Mouse (Mus musculus): Measurements from ENCODE around the gene Zfp189. TPM values are rescaled to one million over a fixed set of nuclear protein-coding genes. Genes with fewer than 3 reads are reported as not detected.
A peak's percentile ranks its signal among the peaks of the same experiment; 100 is the strongest.

Zfp189 gene
- polyA plus RNA-seq, 1 experiment from 2014 or later = 14.6 TPM

GRCm38 (mm10) chr4:49546873-49547543 is 26.0 kb downstream of the Zfp189 start:
- Histone ChIP-seq H3K27me3 (ENCODE audit: control insufficient read depth, insufficient read depth, low read length) (no peaks in the 10 kb centered on the region), H3K27ac (replicated peaks; ENCODE audit: low read depth, low read length) (no peak overlapping the region), H3K4me1 (ENCODE audit: control insufficient read depth, insufficient read depth, low read length) (no peaks in the 10 kb centered on the region), H3K9ac (ENCODE audit: low read length) (no peak overlapping the region), H3K9me3 (ENCODE audit: control insufficient read depth, low read length) (no peaks in the 10 kb centered on the region), H3K36me3 (ENCODE audit: control insufficient read depth, insufficient read depth, low read length) (no peaks in the 10 kb centered on the region), H3K4me3 (ENCODE audit: low read depth, low read length) (no peak overlapping the region), H3K4me2 (ENCODE audit: low read depth, severe bottlenecking) (no peak overlapping the region)
- WGBS = 77% methylated on average over 6 of the region's 6 CpGs
- ATAC-seq (ENCODE audit: insufficient number of reproducible peaks, low FRiP score, low TSS enrichment, low read depth) (no peak), DNase-seq (ENCODE audit: low spot score) (no peak)

- WGBS = 83% methylated on average over 7 of the region's 7 CpGs
- Histone ChIP-seq H3K9ac (ENCODE audit: low read length) (no peak overlapping the region), H3K27me3 (ENCODE audit: control insufficient read depth, insufficient read depth, low read length) (no peaks in the 10 kb centered on the region), H3K4me2 (ENCODE audit: low read depth, severe bottlenecking) (no peak overlapping the region), H3K36me3 (ENCODE audit: control insufficient read depth, insufficient read depth, low read length) (no peaks in the 10 kb centered on the region), H3K4me3 (ENCODE audit: low read depth, low read length) (no peak overlapping the region), H3K27ac (replicated peaks; ENCODE audit: low read depth, low read length) (no peak overlapping the region), H3K4me1 (ENCODE audit: control insufficient read depth, insufficient read depth, low read length) (no peaks in the 10 kb centered on the region), H3K9me3 (ENCODE audit: control insufficient read depth, low read length) (no peaks in the 10 kb centered on the region)
- ATAC-seq (ENCODE audit: insufficient number of reproducible peaks, low FRiP score, low TSS enrichment, low read depth) = no peak
- DNase-seq (ENCODE audit: low spot score) = no peak
These were observed 26.7 kb downstream of the Zfp189 start for GRCm38 (mm10) chr4:49547544-49548219.

GRCm38 (mm10) chr4:49549383-49549782 is 28.4 kb downstream of the Zfp189 start, which contains the start of gene Aldob:
Gene Aldob, minus strand, starts transcription at chr4:49549546.
- Histone ChIP-seq H3K27ac (replicated peaks; ENCODE audit: low read depth, low read length) (no peak within 1 kb of the TSS), H3K27me3 (ENCODE audit: control insufficient read depth, insufficient read depth, low read length) (no peaks in the 10 kb centered on the region), H3K36me3 (ENCODE audit: control insufficient read depth, insufficient read depth, low read length) (no peaks in the 10 kb centered on the region), H3K9me3 (ENCODE audit: control insufficient read depth, low read length) (no peaks in the 10 kb centered on the region), H3K4me3 (ENCODE audit: low read depth, low read length) (no peak within 1 kb of the TSS), H3K4me1 (ENCODE audit: control insufficient read depth, insufficient read depth, low read length) (no peaks in the 10 kb centered on the region), H3K4me2 (ENCODE audit: low read depth, severe bottlenecking) (no peak within 1 kb of the TSS), H3K9ac (ENCODE audit: low read length) (no peak within 1 kb of the TSS)
- DNase-seq (ENCODE audit: low spot score) = no peak
- 48% methylated on average over 3 of the region's 3 CpGs for WGBS
- no peak for ATAC-seq (ENCODE audit: insufficient number of reproducible peaks, low FRiP score, low TSS enrichment, low read depth)

GRCm38 (mm10) chr4:49553380-49553779 is 32.4 kb downstream of the Zfp189 start:
- Histone ChIP-seq H3K36me3 (ENCODE audit: control insufficient read depth, insufficient read depth, low read length) (no peaks in the 10 kb centered on the region), H3K4me2 (ENCODE audit: low read depth, severe bottlenecking) (no peak overlapping the region), H3K4me1 (ENCODE audit: control insufficient read depth, insufficient read depth, low read length) (no peaks in the 10 kb centered on the region), H3K27ac (replicated peaks; ENCODE audit: low read depth, low read length) (no peak overlapping the region), H3K4me3 (ENCODE audit: low read depth, low read length) (no peak overlapping the region), H3K9me3 (ENCODE audit: control insufficient read depth, low read length) (no peaks in the 10 kb centered on the region), H3K9ac (ENCODE audit: low read length) (no peak overlapping the region), H3K27me3 (ENCODE audit: control insufficient read depth, insufficient read depth, low read length) (no peaks in the 10 kb centered on the region)
- WGBS = 85% methylated on average over 5 of the region's 5 CpGs
- ATAC-seq (ENCODE audit: insufficient number of reproducible peaks, low FRiP score, low TSS enrichment, low read depth) = no peak
- no peak for DNase-seq (ENCODE audit: low spot score)

- Histone ChIP-seq H3K27me3 (ENCODE audit: control insufficient read depth, insufficient read depth, low read length) (no peaks in the 10 kb centered on the region), H3K36me3 (ENCODE audit: control insufficient read depth, insufficient read depth, low read length) (no peaks in the 10 kb centered on the region), H3K4me1 (ENCODE audit: control insufficient read depth, insufficient read depth, low read length) (no peaks in the 10 kb centered on the region), H3K4me2 (ENCODE audit: low read depth, severe bottlenecking) (no peak overlapping the region), H3K27ac (replicated peaks; ENCODE audit: low read depth, low read length) (no peak overlapping the region), H3K9ac (ENCODE audit: low read length) (no peak overlapping the region), H3K9me3 (ENCODE audit: control insufficient read depth, low read length) (no peaks in the 10 kb centered on the region), H3K4me3 (ENCODE audit: low read depth, low read length) (no peak overlapping the region)
- DNase-seq (ENCODE audit: low spot score) (no peak), ATAC-seq (ENCODE audit: insufficient number of reproducible peaks, low FRiP score, low TSS enrichment, low read depth) (no peak)
- 99% methylated on average over 7 of the region's 7 CpGs for WGBS
These were observed 36.4 kb downstream of the Zfp189 start for GRCm38 (mm10) chr4:49557375-49557774.

GRCm38 (mm10) chr4:49558181-49558580 is 37.2 kb downstream of the Zfp189 start:
- ATAC-seq (ENCODE audit: insufficient number of reproducible peaks, low FRiP score, low TSS enrichment, low read depth) = no peak
- H3K27ac ChIP-seq (replicated peaks; ENCODE audit: low read depth, low read length) = no peak overlapping the region
- no peaks in the 10 kb centered on the region for H3K9me3 ChIP-seq (ENCODE audit: control insufficient read depth, low read length)
- H3K4me1 ChIP-seq (ENCODE audit: control insufficient read depth, insufficient read depth, low read length) = no peaks in the 10 kb centered on the region
- 62% methylated on average over 2 of the region's 2 CpGs for WGBS
- no peaks in the 10 kb centered on the region for H3K36me3 ChIP-seq (ENCODE audit: control insufficient read depth, insufficient read depth, low read length)
- H3K27me3 ChIP-seq (ENCODE audit: control insufficient read depth, insufficient read depth, low read length) = no peaks in the 10 kb centered on the region
- H3K9ac ChIP-seq (ENCODE audit: low read length) = no peak overlapping the region
- no peak overlapping the region for H3K4me3 ChIP-seq (ENCODE audit: low read depth, low read length)
- DNase-seq (ENCODE audit: low spot score) = no peak
- H3K4me2 ChIP-seq (ENCODE audit: low read depth, severe bottlenecking) = no peak overlapping the region

- Histone ChIP-seq H3K4me2 (ENCODE audit: low read depth, severe bottlenecking) (no peak overlapping the region), H3K36me3 (ENCODE audit: control insufficient read depth, insufficient read depth, low read length) (no peaks in the 10 kb centered on the region), H3K27me3 (ENCODE audit: control insufficient read depth, insufficient read depth, low read length) (no peaks in the 10 kb centered on the region), H3K27ac (replicated peaks; ENCODE audit: low read depth, low read length) (no peak overlapping the region), H3K4me1 (ENCODE audit: control insufficient read depth, insufficient read depth, low read length) (no peaks in the 10 kb centered on the region), H3K9me3 (ENCODE audit: control insufficient read depth, low read length) (no peaks in the 10 kb centered on the region), H3K9ac (ENCODE audit: low read length) (no peak overlapping the region), H3K4me3 (ENCODE audit: low read depth, low read length) (no peak overlapping the region)
- no peak for DNase-seq (ENCODE audit: low spot score)
- no peak for ATAC-seq (ENCODE audit: insufficient number of reproducible peaks, low FRiP score, low TSS enrichment, low read depth)
- WGBS = 73% methylated on average over 20 of the region's 20 CpGs
These were observed 39.2 kb downstream of the Zfp189 start for GRCm38 (mm10) chr4:49559915-49560772.

GRCm38 (mm10) chr4:49567613-49568012 is 46.6 kb downstream of the Zfp189 start:
- Histone ChIP-seq H3K4me1 (ENCODE audit: control insufficient read depth, insufficient read depth, low read length) (no peaks in the 10 kb centered on the region), H3K36me3 (ENCODE audit: control insufficient read depth, insufficient read depth, low read length) (no peaks in the 10 kb centered on the region), H3K27ac (replicated peaks; ENCODE audit: low read depth, low read length) (no peak overlapping the region), H3K9ac (ENCODE audit: low read length) (no peak overlapping the region), H3K4me3 (ENCODE audit: low read depth, low read length) (no peak overlapping the region), H3K27me3 (ENCODE audit: control insufficient read depth, insufficient read depth, low read length) (no peaks in the 10 kb centered on the region), H3K4me2 (ENCODE audit: low read depth, severe bottlenecking) (no peak overlapping the region), H3K9me3 (ENCODE audit: control insufficient read depth, low read length) (no peaks in the 10 kb centered on the region)
- ATAC-seq (ENCODE audit: insufficient number of reproducible peaks, low FRiP score, low TSS enrichment, low read depth) (peak; percentile 67), DNase-seq (ENCODE audit: low spot score) (peak; percentile 52)
- WGBS = 22% methylated on average over 3 of the region's 3 CpGs

Data from limb, embryonic 11.5 days (tissue).